8 mouse cellular contexts compared by ENCODE assay signal in genomic region chr16:15084753-15085728, GRCm38 (mm10).
A peak's percentile ranks its signal among the peaks of the same experiment; 100 is the strongest.
DNase-seq lines count a peak whose midpoint lies in the region; ATAC-seq lines count a peak whose summit lies in the region.

No protein-coding gene starts in this region.

- peak; percentile 38 for DNase-seq in urinary bladder, adult 18-20 months (ENCODE audit: low spot score in 2 of 2)
- DNase-seq in urinary bladder, postnatal 10 days (ENCODE audit: low spot score) = no peak
- DNase-seq in heart, postnatal 36 days = peak; percentile 41 to 61
- DNase-seq in limb, embryonic 10.5 days (ENCODE audit: low spot score) = peak; percentile 87
- DNase-seq in urinary bladder, adult 2 months (ENCODE audit: low spot score) = peak; percentile 41
- no peak for DNase-seq in spleen, postnatal 14 days (ENCODE audit: low spot score in 2 of 2)

- H3K9ac ChIP-seq in forebrain, embryonic 13.5 days = peak overlapping the region; percentile 58
- peak overlapping the region; percentile 46 for H3K9ac ChIP-seq in midbrain, embryonic 15.5 days

- H3K4me1 ChIP-seq in forebrain, embryonic 13.5 days = peaks cover 6% of the 10 kb centered on the region
- peaks cover 25% of the 10 kb centered on the region for H3K4me1 ChIP-seq in limb, embryonic 10.5 days
- H3K4me1 ChIP-seq in midbrain, embryonic 15.5 days = peaks cover 10% of the 10 kb centered on the region

- H3K4me2 ChIP-seq in forebrain, embryonic 13.5 days = peak overlapping the region; percentile 90
- H3K4me2 ChIP-seq in midbrain, embryonic 15.5 days = peak overlapping the region; percentile 97

- WGBS in forebrain, embryonic 13.5 days = under 1% methylated on average over 56 of the region's 56 CpGs
- WGBS in limb, embryonic 10.5 days = under 1% methylated on average over 56 of the region's 56 CpGs
- WGBS in midbrain, embryonic 15.5 days = 1% methylated on average over 56 of the region's 56 CpGs

- H3K36me3 ChIP-seq in forebrain, embryonic 13.5 days (ENCODE audit: poor library complexity, severe bottlenecking) = no peaks in the 10 kb centered on the region
- no peaks in the 10 kb centered on the region for H3K36me3 ChIP-seq in limb, embryonic 10.5 days
- H3K36me3 ChIP-seq in midbrain, embryonic 15.5 days (replicated peaks) = no peaks in the 10 kb centered on the region

- ATAC-seq in forebrain, embryonic 13.5 days = peak; percentile 92
- peak; percentile 95 for ATAC-seq in midbrain, embryonic 15.5 days (replicated peaks)

- intact Hi-C loops in heart, postnatal 36 days (cut with DNase I) = no loop called here

- H3K27me3 ChIP-seq in forebrain, embryonic 13.5 days = peaks cover 24% of the 10 kb centered on the region
- no peaks in the 10 kb centered on the region for H3K27me3 ChIP-seq in limb, embryonic 10.5 days (ENCODE audit: low read depth, poor library complexity, severe bottlenecking)
- no peaks in the 10 kb centered on the region for H3K27me3 ChIP-seq in midbrain, embryonic 15.5 days (replicated peaks)

- H3K9me3 ChIP-seq in forebrain, embryonic 13.5 days (replicated peaks) = no peaks in the 10 kb centered on the region
- H3K9me3 ChIP-seq in limb, embryonic 10.5 days (replicated peaks) = no peaks in the 10 kb centered on the region
- H3K9me3 ChIP-seq in midbrain, embryonic 15.5 days = no peaks in the 10 kb centered on the region

- H3K4me3 ChIP-seq in forebrain, embryonic 13.5 days = peak overlapping the region; percentile 50
- H3K4me3 ChIP-seq in limb, embryonic 10.5 days = peak overlapping the region; percentile 57
- peak overlapping the region; percentile 63 for H3K4me3 ChIP-seq in midbrain, embryonic 15.5 days

- H3K27ac ChIP-seq in forebrain, embryonic 13.5 days = no peak overlapping the region
- peak overlapping the region; percentile 93 for H3K27ac ChIP-seq in limb, embryonic 10.5 days
- no peak overlapping the region for H3K27ac ChIP-seq in midbrain, embryonic 15.5 days

Comparison
In these comparisons a context has a peak if more than half of its experiments do, and no peak if none do; other contexts are left out.
1. DNase-seq: peak in urinary bladder, adult 18-20 months (2 of 2), heart, postnatal 36 days (2 of 2), limb, embryonic 10.5 days (single experiment) and urinary bladder, adult 2 months (single experiment); none in urinary bladder, postnatal 10 days (single experiment) and spleen, postnatal 14 days (0 of 2).
2. Peak in every context shown above with its lines, with median percentiles within 50 percentile points of each other: H3K4me3 ChIP-seq.